Mouse (Mus musculus): ENCODE measurements around the gene Jag1.

Jag1 gene

GRCm38 (mm10) chr2:137116025-137116674, at the start of gene Jag1:
Gene Jag1, minus strand, starts transcription at chr2:137116644.
- DNase-seq, result peak; percentile 19

GRCm38 (mm10) chr2:137156018-137156417, 39.6 kb upstream of the Jag1 start:
- DNase-seq, result no peak

- no peak for DNase-seq
These were observed 37.4 kb upstream of the Jag1 start for GRCm38 (mm10) chr2:137153825-137154224.

- DNase-seq, result no peak
These were observed 36.8 kb upstream of the Jag1 start for GRCm38 (mm10) chr2:137153172-137153667.

GRCm38 (mm10) chr2:137150953-137151352, 34.5 kb upstream of the Jag1 start:
- no peak for DNase-seq

GRCm38 (mm10) chr2:137146938-137147666, 30.7 kb upstream of the Jag1 start:
- no peak for DNase-seq

GRCm38 (mm10) chr2:137138063-137138462, 21.6 kb upstream of the Jag1 start:
- DNase-seq, result no peak

GRCm38 (mm10) chr2:137134035-137134434, 17.6 kb upstream of the Jag1 start:
- DNase-seq, result no peak

GRCm38 (mm10) chr2:137124861-137125260, 8.4 kb upstream of the Jag1 start:
- no peak for DNase-seq

- DNase-seq, result peak; percentile 77
These were observed 862 bp upstream of the Jag1 start for GRCm38 (mm10) chr2:137117321-137117690.

- DNase-seq, result peak; percentile 81
These were observed 354 bp upstream of the Jag1 start for GRCm38 (mm10) chr2:137116675-137117320.

GRCm38 (mm10) chr2:137115241-137116024, 1.0 kb downstream of the Jag1 start:
- DNase-seq, result no peak

- peak; percentile 70 for DNase-seq
These were observed 2.0 kb downstream of the Jag1 start for GRCm38 (mm10) chr2:137114248-137115096.

GRCm38 (mm10) chr2:137113288-137114061, 3.0 kb downstream of the Jag1 start:
- DNase-seq, result no peak

GRCm38 (mm10) chr2:137110214-137110898, 6.1 kb downstream of the Jag1 start:
- DNase-seq, result no peak

- DNase-seq, result no peak
These were observed 6.9 kb downstream of the Jag1 start for GRCm38 (mm10) chr2:137109321-137110213.

- DNase-seq, result no peak
These were observed 8.5 kb downstream of the Jag1 start for GRCm38 (mm10) chr2:137107946-137108345.

GRCm38 (mm10) chr2:137107203-137107602, 9.2 kb downstream of the Jag1 start:
- no peak for DNase-seq

GRCm38 (mm10) chr2:137101074-137101473, 15.4 kb downstream of the Jag1 start:
- DNase-seq, result no peak
